Mouse (Mus musculus) 3134 (cell line): ENCODE measurements around the gene Ptpn5.
A peak's percentile ranks its signal among the peaks of the same experiment; 100 is the strongest.

Experiments
- DNase-seq: peaks from one replicate; pipeline ENCODE4 v3.0.0-alpha.2; 2011; ENCODE audit warnings: low spot score; ENCODE audit not compliant: insufficient read length; ENCODE audit errors: extremely low read depth

Ptpn5 gene

GRCm38 (mm10) chr7:47112036-47112435 lies 21.4 kb downstream of the Ptpn5 start:
- DNase-seq, result no peak

- DNase-seq, result no peak
Observed at GRCm38 (mm10) chr7:47111121-47111520, 22.4 kb downstream of the Ptpn5 start.

- peak; percentile 39 for DNase-seq
Observed at GRCm38 (mm10) chr7:47110511-47110910, 23.0 kb downstream of the Ptpn5 start.

- peak; percentile 47 for DNase-seq
Observed at GRCm38 (mm10) chr7:47108779-47109189, 24.7 kb downstream of the Ptpn5 start.

GRCm38 (mm10) chr7:47106949-47107348 lies 26.5 kb downstream of the Ptpn5 start:
- no peak for DNase-seq

- DNase-seq, result no peak
Observed at GRCm38 (mm10) chr7:47103671-47104414, 29.6 kb downstream of the Ptpn5 start.

GRCm38 (mm10) chr7:47102970-47103369 lies 30.5 kb downstream of the Ptpn5 start:
- DNase-seq, result no peak

- DNase-seq, result no peak
Observed at GRCm38 (mm10) chr7:47100615-47101014, 32.9 kb downstream of the Ptpn5 start.

- DNase-seq, result no peak
Observed at GRCm38 (mm10) chr7:47099306-47099705, 34.2 kb downstream of the Ptpn5 start.

- no peak for DNase-seq
Observed at GRCm38 (mm10) chr7:47098044-47098443, 35.4 kb downstream of the Ptpn5 start.

- no peak for DNase-seq
Observed at GRCm38 (mm10) chr7:47094969-47095368, 38.5 kb downstream of the Ptpn5 start.

GRCm38 (mm10) chr7:47093935-47094334 lies 39.5 kb downstream of the Ptpn5 start:
- DNase-seq, result no peak

- no peak for DNase-seq
Observed at GRCm38 (mm10) chr7:47085075-47085474, 48.4 kb downstream of the Ptpn5 start.

GRCm38 (mm10) chr7:47081277-47081676 lies 52.2 kb downstream of the Ptpn5 start:
- DNase-seq, result peak; percentile 38

GRCm38 (mm10) chr7:47080868-47081267 lies 52.6 kb downstream of the Ptpn5 start:
- DNase-seq, result no peak

GRCm38 (mm10) chr7:47077451-47077850 lies 56.0 kb downstream of the Ptpn5 start:
- peak; percentile 15 for DNase-seq

GRCm38 (mm10) chr7:47076729-47077128 lies 56.8 kb downstream of the Ptpn5 start:
- no peak for DNase-seq

- DNase-seq, result no peak
Observed at GRCm38 (mm10) chr7:47076193-47076592, 57.3 kb downstream of the Ptpn5 start.

- DNase-seq, result no peak
Observed at GRCm38 (mm10) chr7:47073536-47074521, 59.7 kb downstream of the Ptpn5 start.

- peak; percentile 12 for DNase-seq
Observed at GRCm38 (mm10) chr7:47072551-47072950, 60.9 kb downstream of the Ptpn5 start.

- DNase-seq, result no peak
Observed at GRCm38 (mm10) chr7:47067879-47068278, 65.6 kb downstream of the Ptpn5 start.
